Mouse (Mus musculus) cerebellum, adult 2 months (tissue): ENCODE data around the gene Gm20708.

Experiments
- CTCF ChIP-seq: fragments of 200-500 bp; IDR thresholded peaks from 2 replicates; pipeline ENCODE4 v1.5.1; 2011; ENCODE audit warnings: low read depth, mild to moderate bottlenecking, control low read depth, low read length, moderate library complexity, borderline replicate concordance; ENCODE audit not compliant: insufficient read depth
- POLR2A ChIP-seq: fragments of 200-500 bp; IDR thresholded peaks from 2 replicates; pipeline ENCODE4 v1.6.1; 2011; ENCODE audit warnings: low read length, control low read depth, borderline replicate concordance; ENCODE audit not compliant: insufficient read depth

DNA sequence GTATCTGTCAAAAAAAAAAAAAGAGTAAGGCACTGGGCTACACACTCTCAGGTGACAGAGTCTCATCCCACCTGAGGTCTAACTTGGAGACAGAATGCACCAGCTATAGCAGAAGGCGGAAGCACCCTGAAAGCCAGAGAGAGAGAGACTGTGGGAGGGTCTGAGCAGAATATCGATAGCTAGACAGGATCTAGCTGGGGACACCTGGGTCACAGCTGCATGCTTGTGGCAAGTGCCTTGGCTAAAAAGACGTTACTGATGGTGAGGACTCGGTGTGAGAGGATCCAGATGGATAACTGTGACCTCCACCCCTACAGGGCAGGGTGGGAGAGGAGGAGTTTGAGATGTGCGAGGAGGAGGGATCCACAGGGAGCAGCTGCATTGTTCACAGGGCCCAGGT, 12.5 kb upstream of the Gm20708 start:
- no peak for TF ChIP-seq CTCF
- TF ChIP-seq POLR2A, result no peak
